Mouse (Mus musculus) ovary, postnatal 10 days (tissue): ENCODE measurements around the gene Tchp.

ENCODE experiments used
- DNase-seq: peaks from one replicate; pipeline ENCODE4 v3.0.0; 2022; ENCODE audit warnings: low spot score

Gene Tchp

GRCm38 (mm10) chr5:114698044-114698746, 9.4 kb upstream of the Tchp start:
- DNase-seq = no peak

- DNase-seq = no peak
Measured at GRCm38 (mm10) chr5:114699015-114699414, 8.5 kb upstream of the Tchp start.

- DNase-seq = no peak
Measured at GRCm38 (mm10) chr5:114702403-114703392, 4.9 kb upstream of the Tchp start.

- DNase-seq = no peak
Measured at GRCm38 (mm10) chr5:114708491-114708890, 931 bp downstream of the Tchp start.

GRCm38 (mm10) chr5:114709357-114709756, 1.8 kb downstream of the Tchp start:
- DNase-seq = no peak

- no peak for DNase-seq
Measured at GRCm38 (mm10) chr5:114714551-114714950, 7.0 kb downstream of the Tchp start.

GRCm38 (mm10) chr5:114717292-114717691, 9.7 kb downstream of the Tchp start:
- no peak for DNase-seq

GRCm38 (mm10) chr5:114717937-114718336, 10.4 kb downstream of the Tchp start:
- no peak for DNase-seq

GRCm38 (mm10) chr5:114718483-114718882, 10.9 kb downstream of the Tchp start:
- no peak for DNase-seq

- DNase-seq = no peak
Measured at GRCm38 (mm10) chr5:114719003-114719927, 11.7 kb downstream of the Tchp start.

GRCm38 (mm10) chr5:114719928-114720270, 12.3 kb downstream of the Tchp start:
- DNase-seq = no peak

GRCm38 (mm10) chr5:114720784-114721183, 13.2 kb downstream of the Tchp start:
- no peak for DNase-seq

- DNase-seq = no peak
Measured at GRCm38 (mm10) chr5:114721969-114722368, 14.4 kb downstream of the Tchp start.

GRCm38 (mm10) chr5:114722846-114723245, 15.3 kb downstream of the Tchp start:
- no peak for DNase-seq

- no peak for DNase-seq
Measured at GRCm38 (mm10) chr5:114728160-114728559, 20.6 kb downstream of the Tchp start.

- DNase-seq = no peak
Measured at GRCm38 (mm10) chr5:114730129-114730528, 22.6 kb downstream of the Tchp start.

- no peak for DNase-seq
Measured at GRCm38 (mm10) chr5:114731498-114731897, 23.9 kb downstream of the Tchp start.

- no peak for DNase-seq
Measured at GRCm38 (mm10) chr5:114731969-114732368, 24.4 kb downstream of the Tchp start.

- DNase-seq = no peak
Measured at GRCm38 (mm10) chr5:114733606-114734005, 26.0 kb downstream of the Tchp start.

- DNase-seq = no peak
Measured at GRCm38 (mm10) chr5:114737090-114737887, 29.7 kb downstream of the Tchp start.

- DNase-seq = no peak
Measured at GRCm38 (mm10) chr5:114738707-114739241, 31.2 kb downstream of the Tchp start.
